Mouse (Mus musculus) cortical plate, adult 2 months (tissue): ENCODE measurements around the gene Ipo7. TPM values are rescaled to one million over a fixed set of nuclear protein-coding genes. Genes with fewer than 3 reads are reported as not detected.
"Not testable (repeated sequence)": the region's sequence is repeated elsewhere in the genome, so short reads cannot be mapped to it uniquely, and the experiment has no call there.

Experiments
- H3K27ac ChIP-seq: fragments of 200-500 bp; 2 replicates; pipeline ENCODE4 v1.5.1; 2012; ENCODE audit warnings: low read length, control low read depth, inconsistent platforms; ENCODE audit not compliant: insufficient read depth
- H3K4me1 ChIP-seq: fragments of 200-500 bp; 2 replicates; pipeline ENCODE4 v1.6.1; 2011; ENCODE audit warnings: low read length; ENCODE audit not compliant: control insufficient read depth, insufficient read depth
- H3K4me3 ChIP-seq: fragments of 200-500 bp; 2 replicates; pipeline ENCODE4 v1.5.1; 2011; ENCODE audit warnings: mild to moderate bottlenecking, low read length, control low read depth; ENCODE audit not compliant: insufficient read depth
- CTCF ChIP-seq: fragments of 200-500 bp; IDR thresholded peaks from 2 replicates; pipeline ENCODE4 v1.5.1; 2011; ENCODE audit warnings: mild to moderate bottlenecking, control low read depth, low read length; ENCODE audit not compliant: insufficient read depth; ENCODE audit errors: extremely low read depth
- POLR2A ChIP-seq: fragments of 200-500 bp; IDR thresholded peaks from 2 replicates; pipeline ENCODE4 v1.6.1; 2011; ENCODE audit warnings: mild to moderate bottlenecking, low read length, control low read depth; ENCODE audit not compliant: insufficient read depth; ENCODE audit errors: extremely low read depth
- polyA plus RNA-seq: library from polyadenylated mRNA; depleted of rRNA; stranded (reverse); fragments of >200 nt; gene quantifications from 2 replicates; pipeline ENCODE4 v1.2.3, GENCODE M21; 2012

Ipo7 gene
- polyA plus RNA-seq, 1 experiment = 44.7 TPM

DNA sequence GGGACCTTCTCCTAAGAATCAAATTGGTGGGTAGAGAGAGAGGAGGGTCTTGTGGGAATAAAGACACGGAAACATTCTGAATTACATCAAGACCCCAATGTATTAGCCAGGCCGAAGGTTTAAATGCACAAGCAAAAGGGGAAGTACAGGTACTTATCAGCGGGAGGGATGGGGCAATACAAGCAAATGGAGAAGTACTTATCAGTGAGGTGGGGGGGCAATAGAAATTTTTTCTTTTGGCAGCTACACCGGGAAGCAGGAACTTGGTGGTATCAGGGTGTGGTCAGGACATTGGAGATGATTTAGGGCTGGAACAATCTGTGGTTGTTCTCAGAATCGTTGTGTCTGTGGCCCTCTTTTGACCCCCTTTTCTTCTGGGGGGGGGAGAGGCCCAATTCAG, 3.8 kb upstream of the Ipo7 start:
- no peak overlapping the region for H3K27ac ChIP-seq
- H3K4me3 ChIP-seq = no peak overlapping the region
- H3K4me1 ChIP-seq = no peaks in the 10 kb centered on the region
- TF ChIP-seq CTCF (no peak), POLR2A (no peak)

DNA sequence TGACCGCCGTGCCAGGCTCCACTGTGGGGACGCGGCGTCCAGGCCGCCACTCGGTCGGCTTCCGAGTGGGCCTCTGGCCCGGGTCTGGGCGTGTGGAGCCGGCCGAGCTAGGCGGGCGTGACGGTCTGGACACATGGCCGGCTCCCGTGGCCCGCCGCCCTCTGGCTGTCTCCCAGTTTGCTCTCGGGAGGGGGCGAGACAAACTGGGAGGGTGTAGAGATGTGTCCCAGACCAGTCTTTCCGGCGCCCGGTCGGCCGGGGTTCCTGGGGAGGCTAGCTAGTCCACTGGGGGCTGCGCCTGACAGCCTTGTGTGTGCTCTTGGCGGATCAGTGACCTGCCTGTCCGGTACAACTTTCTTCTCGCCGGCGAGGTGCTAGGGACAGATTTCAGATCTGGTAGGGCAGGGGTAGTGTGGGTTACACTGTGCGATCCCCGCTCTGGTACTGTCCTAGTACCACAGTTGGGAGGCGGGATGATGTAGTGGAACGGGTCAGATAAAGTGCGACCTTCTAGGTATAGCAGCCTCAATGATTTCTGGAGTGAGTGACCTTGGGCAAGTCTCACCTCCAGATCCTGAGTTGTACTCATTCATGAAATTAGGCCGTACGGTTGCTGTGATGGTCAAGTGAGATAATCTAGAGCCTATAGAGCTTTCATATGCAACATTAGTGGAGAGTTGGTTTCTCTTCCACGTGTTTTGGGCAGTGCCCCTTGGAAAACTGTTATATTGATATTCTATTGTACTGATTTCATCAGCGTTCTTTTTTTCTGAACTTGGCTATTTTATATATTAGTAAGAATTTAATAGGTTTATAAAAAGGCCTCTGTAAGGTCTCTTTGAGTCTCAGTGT, 783 bp downstream of the Ipo7 start:
- TF ChIP-seq CTCF = no peak
- no peak for TF ChIP-seq POLR2A
- Histone ChIP-seq H3K4me3 (peak overlapping the region; percentile 82), H3K4me1 (no peaks in the 10 kb centered on the region), H3K27ac (0 out of 2 replicates have a peak overlapping the region, but pooled peaks have one; percentile 41)

DNA sequence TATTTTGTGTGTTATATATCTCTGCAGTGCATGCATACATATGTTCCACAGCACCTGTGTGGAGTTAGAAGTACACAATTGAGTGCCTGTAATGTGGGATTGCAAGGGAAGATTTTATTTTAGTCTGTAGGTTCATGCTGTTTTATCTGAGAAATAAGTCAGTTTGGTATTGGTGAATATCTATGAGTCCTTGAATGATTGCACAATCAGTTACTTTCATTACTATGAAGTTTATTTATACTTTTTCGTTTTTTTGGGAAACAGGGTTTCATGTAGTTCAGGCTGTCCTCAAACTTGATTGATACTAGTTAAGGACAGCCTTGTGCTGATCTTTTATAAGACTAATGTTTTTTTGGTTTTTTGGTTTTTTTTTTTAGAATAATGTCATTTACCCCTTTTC, 5.5 kb downstream of the Ipo7 start:
- H3K27ac ChIP-seq = no peak overlapping the region
- TF ChIP-seq POLR2A (no peak), CTCF (no peak)

GRCm38 (mm10) chr7:110026594-110026993, 8.5 kb downstream of the Ipo7 start:
- Histone ChIP-seq H3K4me1 (no peaks in the 10 kb centered on the region), H3K27ac (no peak overlapping the region), H3K4me3 (no peak overlapping the region)
- no peak for TF ChIP-seq POLR2A
- TF ChIP-seq CTCF = no peak

More for the DNA sequence above, 5.5 kb downstream of the Ipo7 start:
- H3K4me3 ChIP-seq = no peak overlapping the region
- no peaks in the 10 kb centered on the region for H3K4me1 ChIP-seq

- Histone ChIP-seq H3K4me1 (no peaks in the 10 kb centered on the region), H3K4me3 (no peak overlapping the region), H3K27ac (no peak overlapping the region)
- TF ChIP-seq CTCF = no peak
- no peak for TF ChIP-seq POLR2A
These were observed 10.8 kb downstream of the Ipo7 start for GRCm38 (mm10) chr7:110028826-110029225.

DNA sequence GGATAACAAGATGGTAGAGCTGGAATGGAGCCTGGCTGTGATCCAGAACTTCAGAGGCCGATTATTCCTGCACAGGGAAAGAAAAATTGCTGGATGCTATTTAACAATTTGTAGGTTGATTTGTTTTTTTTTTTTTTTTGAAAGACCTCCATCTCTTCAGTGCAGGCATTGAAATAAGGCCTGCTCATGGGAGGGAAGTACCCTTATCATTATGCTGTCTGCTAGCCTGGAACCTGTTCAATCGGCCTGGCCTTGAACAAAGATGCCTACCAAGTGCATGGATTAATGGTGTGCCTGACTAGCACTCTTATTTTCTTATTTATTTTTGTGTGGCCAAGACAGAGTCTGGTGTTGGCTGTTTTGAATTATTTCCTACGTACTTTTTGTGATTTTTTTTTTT, 12.3 kb downstream of the Ipo7 start:
- no peak overlapping the region for H3K27ac ChIP-seq
- H3K4me3 ChIP-seq = no peak overlapping the region
- no peak for TF ChIP-seq CTCF
- TF ChIP-seq POLR2A = no peak
- no peaks in the 10 kb centered on the region for H3K4me1 ChIP-seq

GRCm38 (mm10) chr7:110057723-110058122, 39.6 kb downstream of the Ipo7 start:
- H3K4me1 ChIP-seq, H3K27ac ChIP-seq, H3K4me3 ChIP-seq: not testable (repeated sequence)

DNA sequence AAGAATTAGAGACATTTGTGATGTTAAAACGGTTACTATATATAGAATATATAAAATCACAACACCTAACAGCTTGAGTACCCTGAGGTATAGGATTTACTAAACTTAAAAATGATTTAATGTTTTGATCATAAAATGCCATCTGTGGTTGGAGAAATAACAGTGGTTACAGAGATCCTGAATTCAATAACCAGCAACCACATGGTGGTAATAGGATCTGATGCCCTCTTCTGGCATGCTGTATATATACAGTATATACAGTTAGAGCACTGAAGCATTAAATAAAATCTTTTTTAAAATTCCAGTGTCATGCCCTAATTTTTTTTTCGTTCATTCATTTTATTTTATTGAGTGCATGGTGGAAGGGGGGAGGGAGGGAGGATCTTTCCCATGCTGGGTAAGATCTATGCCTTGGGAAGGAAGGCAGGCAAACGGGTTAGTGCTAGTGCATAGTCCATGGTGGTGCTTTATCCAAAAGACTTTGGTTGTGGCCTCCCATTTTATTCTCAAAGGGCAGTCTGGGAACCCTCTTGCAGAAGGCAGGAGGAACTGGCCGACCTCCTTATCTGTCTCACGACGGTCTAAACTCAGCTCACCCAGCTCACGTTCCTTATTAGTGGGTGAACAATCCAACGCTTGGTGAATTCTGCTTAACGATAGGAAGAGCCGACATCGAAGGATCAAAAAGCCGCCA, 41.2 kb downstream of the Ipo7 start:
- H3K4me3 ChIP-seq = no peak overlapping the region
- no peak for TF ChIP-seq CTCF
- no peak for TF ChIP-seq POLR2A
- no peaks in the 10 kb centered on the region for H3K4me1 ChIP-seq
- no peak overlapping the region for H3K27ac ChIP-seq

- Histone ChIP-seq H3K27ac (peak overlapping the region; percentile 99), H3K4me1 (no peaks in the 10 kb centered on the region)
- TF ChIP-seq CTCF (no peak), POLR2A (no peak)
These were observed 42.1 kb downstream of the Ipo7 start for GRCm38 (mm10) chr7:110060106-110060668.

More at GRCm38 (mm10) chr7:110060106-110060668, 42.1 kb downstream of the Ipo7 start:
- peak overlapping the region; percentile 99 for H3K4me3 ChIP-seq
